Mouse (Mus musculus): Measurements from ENCODE around the gene Fbxl16.

The Fbxl16 gene

GRCm38 (mm10) chr17:25842509-25842908 is 33.6 kb downstream of the Fbxl16 start:
- DNase-seq (ENCODE audit: low read depth), result no peak

- no peak for DNase-seq (ENCODE audit: low read depth)
Measured at GRCm38 (mm10) chr17:25843122-25843521, 34.2 kb downstream of the Fbxl16 start.

GRCm38 (mm10) chr17:25843636-25844395 is 34.9 kb downstream of the Fbxl16 start:
- DNase-seq (ENCODE audit: low read depth), result peak; percentile 14

- peak; percentile 98 for DNase-seq (ENCODE audit: low read depth)
Measured at GRCm38 (mm10) chr17:25844396-25844901, 35.6 kb downstream of the Fbxl16 start, which contains the start of gene Rhot2. Gene Rhot2, minus strand, starts transcription at chr17:25844851.

GRCm38 (mm10) chr17:25860229-25860628 is 51.3 kb downstream of the Fbxl16 start:
- no peak for DNase-seq (ENCODE audit: low read depth)

- peak; percentile 96 for DNase-seq (ENCODE audit: low read depth)
Measured at GRCm38 (mm10) chr17:25860832-25861703, 52.2 kb downstream of the Fbxl16 start, which contains the start of gene Wdr90. Gene Wdr90, minus strand, starts transcription at chr17:25861501.

GRCm38 (mm10) chr17:25861704-25862612 is 53.1 kb downstream of the Fbxl16 start:
- DNase-seq (ENCODE audit: low read depth), result no peak

GRCm38 (mm10) chr17:25863681-25864080 is 54.8 kb downstream of the Fbxl16 start:
- no peak for DNase-seq (ENCODE audit: low read depth)

GRCm38 (mm10) chr17:25864311-25864710 is 55.4 kb downstream of the Fbxl16 start:
- DNase-seq (ENCODE audit: low read depth), result no peak

GRCm38 (mm10) chr17:25865288-25865687 is 56.4 kb downstream of the Fbxl16 start:
- DNase-seq (ENCODE audit: low read depth), result no peak

- DNase-seq (ENCODE audit: low read depth), result no peak
Measured at GRCm38 (mm10) chr17:25866172-25866571, 57.3 kb downstream of the Fbxl16 start.

- DNase-seq (ENCODE audit: low read depth), result no peak
Measured at GRCm38 (mm10) chr17:25867509-25867835, 58.6 kb downstream of the Fbxl16 start.

- peak; percentile 57 for DNase-seq (ENCODE audit: low read depth)
Measured at GRCm38 (mm10) chr17:25867836-25868600, 59.1 kb downstream of the Fbxl16 start.

- peak; percentile 90 for DNase-seq (ENCODE audit: low read depth)
Measured at GRCm38 (mm10) chr17:25868601-25869191, 59.8 kb downstream of the Fbxl16 start, which contains the start of gene Mcrip2. Gene Mcrip2, minus strand, starts transcription at chr17:25868764.

GRCm38 (mm10) chr17:25869498-25869897 is 60.6 kb downstream of the Fbxl16 start:
- DNase-seq (ENCODE audit: low read depth), result no peak

- no peak for DNase-seq (ENCODE audit: low read depth)
Measured at GRCm38 (mm10) chr17:25869954-25870353, 61.1 kb downstream of the Fbxl16 start.
